Mouse (Mus musculus): ENCODE results near the gene Ulk1. TPM values are rescaled to one million over a fixed set of nuclear protein-coding genes. Genes with fewer than 3 reads are reported as not detected.
"Not testable (repeated sequence)": the region's sequence is repeated elsewhere in the genome, so short reads cannot be mapped to it uniquely, and the experiment has no call there.

Ulk1 gene
- 10.0 and 11.7 TPM in 2 replicates for total RNA-seq (2017)

- peak; percentile 86 for ATAC-seq (replicated peaks; ENCODE audit: low read depth, poor library complexity, severe bottlenecking)
Measured at GRCm38 (mm10) chr5:110809667-110810325, at the start of gene Ulk1. Gene Ulk1, minus strand, starts transcription at chr5:110810097.

DNA sequence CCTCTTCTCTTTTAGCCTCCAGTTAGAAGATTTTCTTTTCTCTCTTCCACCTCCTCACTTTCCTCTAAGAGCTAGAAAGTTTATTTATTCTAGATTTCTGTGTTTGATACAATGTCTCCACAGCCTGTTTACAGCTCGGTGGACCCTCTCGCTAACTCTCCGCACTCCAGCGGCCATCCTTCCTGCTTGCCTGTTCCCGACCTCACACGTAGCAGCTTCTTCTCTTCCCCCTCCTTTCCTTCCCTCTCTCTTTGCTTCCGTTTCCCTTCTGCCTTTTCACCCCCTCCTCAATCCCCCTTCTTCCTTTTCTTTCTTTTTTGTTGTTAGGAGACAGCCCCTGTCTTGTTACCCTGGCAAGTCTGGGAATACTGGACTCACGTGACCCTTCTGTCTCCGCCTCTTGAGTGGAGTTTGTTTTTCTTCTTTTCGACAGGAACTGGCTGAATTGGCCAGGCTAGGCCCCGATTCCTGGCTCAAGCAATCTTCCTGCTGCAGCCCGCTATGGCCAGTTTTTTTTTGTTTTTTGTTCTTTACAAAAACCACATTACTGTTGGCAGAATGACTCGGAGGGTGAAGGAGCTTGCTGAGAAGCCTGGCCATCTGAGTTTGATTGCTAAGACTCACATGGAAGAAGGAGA is 49.2 kb upstream of the Ulk1 start:
- ATAC-seq (replicated peaks; ENCODE audit: low read depth, poor library complexity, severe bottlenecking) = no peak

- ATAC-seq (replicated peaks; ENCODE audit: low read depth, poor library complexity, severe bottlenecking) = no peak
Measured at GRCm38 (mm10) chr5:110857091-110857490, 47.2 kb upstream of the Ulk1 start.

DNA sequence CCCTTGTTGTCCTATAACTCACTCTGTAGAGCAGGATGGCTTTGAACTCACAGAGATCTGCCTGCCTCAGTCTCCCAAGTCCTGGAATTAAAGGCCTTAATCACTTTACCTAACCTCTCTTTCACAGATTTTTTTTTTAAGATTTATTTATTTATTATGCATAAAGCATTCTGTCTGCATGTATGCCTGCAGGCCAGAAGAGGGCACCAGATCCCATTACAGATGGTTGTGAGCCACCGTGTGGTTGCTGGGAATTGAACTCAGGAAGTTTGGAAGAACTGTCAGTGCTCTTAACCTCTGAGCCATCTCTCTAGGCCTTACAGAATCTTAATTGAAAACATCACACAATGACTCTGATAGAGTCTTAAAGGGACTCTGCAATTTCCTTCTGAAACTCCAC is 43.1 kb upstream of the Ulk1 start:
- ATAC-seq (replicated peaks; ENCODE audit: low read depth, poor library complexity, severe bottlenecking) = no peak

DNA sequence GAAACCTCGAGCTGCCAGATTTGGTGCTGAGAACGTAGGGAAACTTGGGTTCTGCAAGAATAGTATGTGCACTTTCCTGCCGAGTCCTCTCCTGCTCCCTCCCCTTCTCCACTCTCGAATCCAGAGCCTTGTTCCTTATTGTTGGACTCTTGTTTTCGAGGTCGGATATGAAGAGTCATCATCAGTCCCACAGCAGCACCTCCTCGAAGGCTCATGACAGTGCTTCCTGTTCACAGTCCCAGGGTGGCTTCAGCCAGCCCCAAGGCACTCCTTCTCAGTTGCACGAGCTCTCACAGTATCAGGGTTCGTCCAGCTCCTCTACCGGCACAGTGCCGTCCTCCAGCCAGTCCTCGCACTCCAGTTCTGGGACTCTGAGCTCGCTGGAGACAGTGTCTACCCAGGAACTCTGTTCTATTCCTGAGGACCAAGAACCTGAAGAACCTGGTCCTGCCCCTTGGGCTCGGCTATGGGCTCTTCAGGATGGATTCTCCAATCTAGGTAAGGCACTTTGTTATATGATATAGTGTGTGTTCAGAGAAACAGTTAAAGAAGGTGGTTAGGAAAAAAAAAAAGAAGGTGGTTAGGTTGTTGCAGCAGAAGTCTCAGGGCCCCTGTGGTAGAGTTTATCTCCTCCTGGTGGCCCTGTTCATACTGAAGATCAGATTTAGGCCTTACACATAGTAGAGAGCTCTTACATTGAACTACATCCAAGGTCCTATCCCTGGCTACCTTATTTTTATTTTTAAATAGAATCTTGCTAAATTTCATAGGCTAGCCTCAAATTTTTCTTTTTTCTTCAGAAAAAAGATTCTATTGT is 31.4 kb upstream of the Ulk1 start:
- no peak for ATAC-seq (replicated peaks; ENCODE audit: low read depth, poor library complexity, severe bottlenecking)

DNA sequence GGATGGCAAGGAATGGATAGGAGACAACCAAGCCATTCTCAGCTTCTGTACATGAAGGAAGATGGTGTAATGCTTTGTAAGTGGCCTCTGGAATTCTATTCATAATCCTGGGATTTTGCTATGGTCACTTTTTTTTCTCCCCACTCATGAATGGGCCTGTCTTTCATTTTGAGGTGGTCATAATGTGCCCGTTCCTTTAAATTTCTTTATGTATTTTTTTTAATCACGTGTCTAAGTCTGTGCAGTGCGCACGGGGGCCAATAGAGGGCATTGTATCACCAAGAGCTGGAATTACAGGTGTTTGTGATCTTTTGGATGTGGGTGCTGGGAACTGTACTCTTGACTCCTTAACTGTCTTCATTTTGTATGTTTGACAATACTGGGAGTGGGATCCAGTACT is 30.6 kb upstream of the Ulk1 start:
- no peak for ATAC-seq (replicated peaks; ENCODE audit: low read depth, poor library complexity, severe bottlenecking)

DNA sequence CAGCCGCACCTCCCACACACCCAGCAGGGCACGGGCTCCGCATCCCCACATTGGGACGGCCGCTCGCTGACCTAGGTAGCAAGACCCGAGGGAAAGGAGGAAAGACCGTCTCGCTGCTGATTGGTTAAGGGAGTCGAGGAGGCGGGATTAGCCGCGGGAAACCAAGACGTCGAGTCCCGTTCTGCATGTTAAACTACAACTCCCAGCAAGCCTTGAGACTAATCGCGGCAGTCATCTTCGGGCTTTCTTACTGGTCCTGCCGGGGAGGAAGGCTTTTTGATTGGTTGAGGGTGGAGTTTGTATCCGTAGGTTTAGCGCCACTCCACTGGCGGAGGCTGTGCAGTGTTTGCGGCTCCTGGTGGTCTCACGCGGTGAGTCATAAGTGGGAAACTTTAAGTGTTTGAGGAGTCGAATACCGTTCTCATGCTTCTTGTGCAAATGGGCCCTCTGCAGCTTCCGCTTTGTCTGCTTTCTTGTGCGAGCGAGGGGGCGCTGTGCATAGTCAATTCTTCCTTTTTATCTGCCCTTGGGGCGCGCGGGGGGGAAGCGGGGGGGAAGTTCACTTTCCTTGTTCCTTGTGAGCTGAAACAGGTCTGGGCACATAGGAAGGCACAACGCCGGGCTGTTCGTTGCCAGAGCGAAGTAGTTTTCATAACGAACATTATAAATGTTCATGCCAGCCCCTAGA is 29.9 kb upstream of the Ulk1 start, which contains the start of the genes Hscb and Chek2:
Gene Hscb, minus strand, starts transcription at position 100 of the 688 bp plus-strand sequence.
Gene Chek2, plus strand, starts transcription at position 302 of the 688 bp plus-strand sequence.
- peak; percentile 88 for ATAC-seq (replicated peaks; ENCODE audit: low read depth, poor library complexity, severe bottlenecking)

DNA sequence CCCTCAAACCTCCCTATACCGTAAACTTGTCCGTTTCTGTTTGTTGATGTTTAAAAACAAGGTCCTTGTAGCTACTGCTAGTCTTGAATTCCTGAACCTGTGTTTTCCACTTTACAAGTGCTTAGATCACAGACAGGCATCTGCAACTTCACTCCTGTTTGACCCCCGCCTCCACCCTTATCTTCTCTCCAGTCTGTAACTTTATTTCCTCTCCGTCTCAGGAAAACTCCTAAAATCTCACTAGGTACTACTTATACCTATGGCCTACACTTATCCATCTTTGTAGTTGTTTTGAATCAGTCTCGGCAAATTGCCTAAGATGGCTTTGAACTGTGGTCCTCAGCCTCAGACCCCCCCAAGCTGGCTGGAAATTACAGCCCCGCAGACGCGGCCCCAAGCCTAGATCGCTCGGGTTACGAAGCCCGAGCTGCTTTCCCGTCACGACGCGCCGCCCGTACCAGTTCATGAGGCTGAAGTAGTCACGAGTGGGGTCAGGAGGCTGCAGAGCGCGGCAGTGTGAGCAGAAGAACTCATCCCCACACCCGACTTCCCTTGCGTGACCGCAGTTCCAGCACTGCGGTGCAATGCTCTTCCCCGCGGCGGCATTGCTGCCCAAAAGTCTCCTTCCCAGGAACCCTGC is 29.3 kb upstream of the Ulk1 start:
- no peak for ATAC-seq (replicated peaks; ENCODE audit: low read depth, poor library complexity, severe bottlenecking)

DNA sequence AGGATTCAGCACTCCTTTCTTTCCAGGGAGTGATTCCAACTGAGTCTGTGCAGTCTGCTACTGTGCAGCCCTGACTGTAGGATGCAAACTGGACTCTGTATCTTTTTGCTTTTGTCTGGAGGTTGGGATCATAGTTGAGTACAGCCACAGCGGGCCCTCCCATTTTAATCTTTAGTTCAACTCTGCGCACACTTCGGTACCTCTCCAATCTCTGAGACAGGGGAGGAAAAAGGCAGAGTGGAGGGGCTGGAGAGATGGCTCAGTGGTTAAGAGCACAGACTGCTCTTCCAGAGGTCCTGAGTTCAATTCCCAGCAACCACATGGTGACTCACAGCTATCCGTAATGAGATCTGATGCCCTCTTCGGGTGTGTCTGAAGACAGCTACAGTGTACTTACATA is 28.1 kb upstream of the Ulk1 start:
- not testable (repeated sequence) for ATAC-seq (replicated peaks; ENCODE audit: low read depth, poor library complexity, severe bottlenecking)

DNA sequence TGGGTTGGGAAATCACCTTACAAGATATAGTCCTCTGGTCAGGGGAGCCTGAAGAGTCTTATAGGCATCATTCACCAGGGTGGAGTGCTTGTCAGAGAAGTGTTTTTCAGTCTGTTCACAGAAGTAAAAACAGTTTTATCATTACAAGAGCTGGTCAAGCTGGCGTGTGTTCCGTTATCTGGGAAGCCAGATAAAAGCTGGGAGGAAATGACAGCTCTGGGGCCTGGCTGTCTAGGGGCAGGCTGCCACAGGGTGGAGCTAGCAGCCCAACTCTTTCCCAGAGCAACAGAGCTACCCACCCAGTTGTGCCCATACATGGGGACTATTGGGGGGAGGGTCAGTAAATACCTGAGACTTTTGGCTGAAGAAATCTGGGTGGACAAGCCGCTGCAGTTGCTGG is 26.1 kb upstream of the Ulk1 start:
- peak; percentile 60 for ATAC-seq (replicated peaks; ENCODE audit: low read depth, poor library complexity, severe bottlenecking)

DNA sequence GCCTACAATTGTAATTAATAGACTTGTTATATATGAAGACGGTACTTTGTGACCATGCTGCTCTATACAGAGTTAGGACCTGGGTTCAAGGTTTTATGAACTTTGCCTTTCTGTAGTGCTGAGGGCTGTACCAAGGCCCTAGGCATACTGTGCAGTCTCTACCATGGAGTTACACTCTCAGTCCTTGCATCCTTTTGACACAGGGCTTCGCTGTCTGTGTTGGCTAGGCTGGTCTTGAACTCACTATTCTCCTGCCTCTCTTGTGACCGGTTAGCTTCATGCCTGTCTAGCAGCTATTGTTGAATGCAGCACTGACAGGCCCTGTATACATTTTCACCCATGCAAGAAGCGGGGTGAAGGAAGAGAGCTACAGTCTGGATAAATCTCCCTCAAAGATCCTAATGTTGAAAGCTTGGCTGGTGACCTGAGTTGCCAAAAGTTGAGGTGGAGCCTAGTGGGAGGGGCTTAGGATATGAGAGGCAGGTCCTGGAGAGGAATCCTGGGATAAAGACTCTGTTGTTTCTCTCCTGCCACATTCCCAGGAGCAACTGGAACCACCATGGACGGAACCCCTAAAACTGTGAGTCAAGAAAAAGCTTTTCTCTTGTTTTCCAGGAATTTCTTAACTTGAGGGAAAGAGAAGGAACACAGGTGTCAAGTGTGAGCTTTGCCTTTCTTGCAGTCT is 21.3 kb upstream of the Ulk1 start:
- ATAC-seq (replicated peaks; ENCODE audit: low read depth, poor library complexity, severe bottlenecking) = no peak

DNA sequence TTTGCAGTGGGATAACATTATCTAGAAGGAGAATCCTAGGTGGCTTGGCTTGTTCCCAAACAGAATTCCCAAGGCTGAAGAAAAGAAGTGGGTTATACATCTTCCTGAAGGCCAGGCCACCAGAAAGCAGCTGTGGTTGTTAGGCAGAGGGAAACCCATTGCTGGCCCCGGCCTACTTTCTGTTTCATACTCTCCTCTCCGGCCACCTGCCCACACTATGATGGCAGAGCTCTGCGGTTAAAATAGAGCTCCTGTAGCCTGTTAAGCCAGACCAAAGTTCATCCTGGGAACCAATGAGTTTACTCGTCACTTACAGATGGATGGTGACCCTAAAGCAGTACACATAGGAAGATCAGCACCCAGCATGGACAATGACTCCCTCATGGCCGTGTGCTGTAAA is 17.7 kb upstream of the Ulk1 start:
- ATAC-seq (replicated peaks; ENCODE audit: low read depth, poor library complexity, severe bottlenecking) = no peak

DNA sequence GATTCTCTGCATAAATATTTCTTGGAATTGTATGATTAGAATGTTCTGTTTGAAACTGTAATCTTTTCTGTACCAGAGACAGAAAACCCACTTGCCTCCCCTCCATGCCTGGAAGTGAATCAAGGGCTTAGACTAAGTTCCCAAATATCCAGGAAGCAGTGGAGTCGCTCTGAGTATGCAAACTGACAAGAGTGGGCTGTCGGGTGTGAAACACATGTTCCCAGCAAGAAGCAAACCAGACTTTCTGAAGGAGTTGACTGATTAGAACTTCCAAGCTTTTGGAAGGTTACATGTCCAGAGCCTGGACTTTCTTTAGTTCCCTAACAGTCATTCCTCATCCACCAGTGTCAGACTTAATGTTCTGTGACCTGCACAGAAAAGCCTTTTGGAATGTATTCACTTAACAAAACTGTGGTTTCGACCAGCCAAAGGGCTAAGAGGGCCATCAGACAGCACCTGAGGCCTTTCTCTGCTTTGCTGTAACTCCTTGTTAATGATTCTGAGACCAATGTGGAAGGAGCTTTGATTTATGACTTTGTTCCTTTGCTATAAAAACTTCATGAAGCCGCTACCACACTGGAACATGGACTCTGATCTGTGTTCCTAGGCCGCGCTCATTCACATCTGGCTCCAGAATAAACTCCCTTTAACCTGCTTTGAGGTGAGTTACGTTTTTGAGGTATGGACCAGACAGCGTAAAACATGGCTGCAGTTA is 17.0 kb upstream of the Ulk1 start:
- no peak for ATAC-seq (replicated peaks; ENCODE audit: low read depth, poor library complexity, severe bottlenecking)

- no peak for ATAC-seq (replicated peaks; ENCODE audit: low read depth, poor library complexity, severe bottlenecking)
Measured at GRCm38 (mm10) chr5:110824421-110824820, 14.5 kb upstream of the Ulk1 start.

DNA sequence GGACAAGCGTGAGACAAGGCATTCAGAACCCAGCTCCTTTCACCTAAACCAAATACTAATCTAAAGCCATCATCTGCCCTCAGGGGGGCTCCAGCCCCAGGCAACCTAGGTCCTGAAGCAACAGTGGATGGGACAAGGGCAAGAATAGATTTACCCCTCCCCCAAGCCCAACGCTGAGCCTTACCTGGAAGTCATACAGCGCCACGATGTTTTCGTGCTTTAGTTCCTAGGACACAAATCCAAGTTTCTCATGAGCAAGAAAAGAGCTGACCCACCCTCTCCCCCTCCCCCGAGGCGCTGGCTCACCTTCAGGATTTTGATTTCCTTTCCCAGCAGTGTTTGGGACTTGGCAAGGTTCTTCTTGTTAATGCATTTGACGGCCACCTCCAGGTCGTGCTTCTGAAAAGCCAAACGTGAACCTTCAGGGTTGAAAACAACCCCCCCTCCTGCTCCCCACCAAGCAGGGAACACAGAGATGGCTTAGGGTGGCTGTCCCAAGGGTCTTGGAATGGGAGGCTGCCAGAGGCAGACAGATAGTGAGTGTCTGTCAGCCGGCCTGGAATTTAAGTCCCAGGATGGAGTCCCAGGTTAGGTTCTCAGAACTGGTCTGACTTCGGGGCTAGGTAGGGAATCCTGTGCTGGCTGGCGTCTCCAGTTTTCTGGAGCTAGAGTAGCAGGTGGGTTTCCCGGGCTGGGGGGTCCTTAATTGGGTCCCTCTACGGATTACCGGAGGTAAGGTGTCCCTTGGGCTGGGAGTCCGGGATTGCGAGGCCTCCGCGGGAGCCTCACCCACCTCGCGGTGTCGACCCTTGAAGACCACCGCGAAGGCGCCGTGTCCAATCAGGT is 853 bp downstream of the Ulk1 start:
- ATAC-seq (replicated peaks; ENCODE audit: low read depth, poor library complexity, severe bottlenecking) = no peak

GRCm38 (mm10) chr5:110808061-110808631 is 1.8 kb downstream of the Ulk1 start:
- ATAC-seq (replicated peaks; ENCODE audit: low read depth, poor library complexity, severe bottlenecking) = peak; percentile 60

- no peak for ATAC-seq (replicated peaks; ENCODE audit: low read depth, poor library complexity, severe bottlenecking)
Measured at GRCm38 (mm10) chr5:110807453-110807852, 2.4 kb downstream of the Ulk1 start.

DNA sequence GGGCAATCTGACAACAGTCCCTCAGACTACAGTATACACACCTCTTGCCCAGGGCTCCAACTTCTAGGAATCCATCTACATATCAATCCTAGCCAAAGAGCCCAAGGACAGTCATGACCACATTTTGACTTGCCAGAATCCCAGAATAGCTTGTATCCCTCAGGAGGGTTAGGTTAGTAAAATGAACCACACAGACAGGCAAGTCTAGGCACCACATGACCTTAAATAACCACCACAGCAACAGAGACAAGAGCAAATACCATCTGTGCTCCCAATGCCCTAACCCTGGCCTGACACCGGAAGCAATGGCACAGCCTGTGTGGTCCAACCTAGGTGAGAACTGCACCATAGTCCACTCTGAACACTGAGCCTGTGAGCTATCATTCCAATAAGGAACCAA is 3.2 kb downstream of the Ulk1 start:
- no peak for ATAC-seq (replicated peaks; ENCODE audit: low read depth, poor library complexity, severe bottlenecking)

Measured in common myeloid progenitor, adult 5-6 weeks (primary cell).